Mouse (Mus musculus) stomach, embryonic 16.5 days (tissue): ENCODE data around the gene Kremen1. TPM values are rescaled to one million over a fixed set of nuclear protein-coding genes. Genes with fewer than 3 reads are reported as not detected.
A peak's percentile ranks its signal among the peaks of the same experiment; 100 is the strongest.

Source experiments
- ATAC-seq: fragments of 200-750 bp; cut with Nextera tagmentation; 2 replicates; pipeline ENCODE4 v1.8.0; 2017; ENCODE audit warnings: moderate number of reproducible peaks, moderate TSS enrichment; ENCODE audit not compliant: insufficient read depth, low FRiP score
- H3K27ac ChIP-seq: fragments of 300-500 bp; sonication (generic); 2 replicates; pipeline ENCODE4 v1.5.1; 2014; ENCODE audit warnings: low read length
- H3K27me3 ChIP-seq: fragments of 300-500 bp; sonication (generic); 2 replicates; pipeline ENCODE4 v1.6.1; 2014; ENCODE audit warnings: low read length, control low read depth, mixed read lengths; ENCODE audit not compliant: control insufficient read depth, insufficient read depth
- H3K36me3 ChIP-seq: fragments of 300-500 bp; sonication (generic); 2 replicates; pipeline ENCODE4 v1.6.1; 2014; ENCODE audit warnings: low read length; ENCODE audit not compliant: control insufficient read depth, insufficient read depth
- H3K4me1 ChIP-seq: fragments of 300-500 bp; sonication (generic); 2 replicates; pipeline ENCODE4 v1.6.1; 2014; ENCODE audit warnings: low read length, control low read depth, mixed read lengths; ENCODE audit not compliant: control insufficient read depth, insufficient read depth
- H3K4me2 ChIP-seq: fragments of 300-500 bp; sonication (generic); 2 replicates; pipeline ENCODE4 v1.6.1; 2014; ENCODE audit warnings: low read depth, low read length, mixed read lengths
- H3K4me3 ChIP-seq: fragments of 300-500 bp; sonication (generic); replicated peaks from 2 replicates; pipeline ENCODE4 v1.5.1; 2014; ENCODE audit warnings: mild to moderate bottlenecking, low read length
- H3K9ac ChIP-seq: fragments of 300-500 bp; sonication (generic); 2 replicates; pipeline ENCODE4 v1.6.1; 2014; ENCODE audit warnings: low read length
- H3K9me3 ChIP-seq: fragments of 300-500 bp; sonication (generic); replicated peaks from 2 replicates; pipeline ENCODE4 v1.6.1; 2016; ENCODE audit warnings: low read length, control low read depth; ENCODE audit not compliant: control insufficient read depth
- WGBS: fragments of 180-500 bp; shearing (Covaris S2); extraction: QIAGEN DNeasy Blood & Tissue Kit; methylation state at CpG from one replicate; pipeline ENCODE4 v1.1.7; 2014; 5-methylcytosine and 5-hydroxymethylcytosine counted together
- polyA plus RNA-seq: library from polyadenylated mRNA; unstranded; fragments of >200 nt; fragmentation: Nextera tagmentation; extraction: Ambion mirVana; gene quantifications from 2 replicates; pipeline ENCODE4 v1.2.1, GENCODE M21; 2015

The Kremen1 gene
- polyA plus RNA-seq, 1 experiment from 2014 or later: 24.0 TPM

DNA sequence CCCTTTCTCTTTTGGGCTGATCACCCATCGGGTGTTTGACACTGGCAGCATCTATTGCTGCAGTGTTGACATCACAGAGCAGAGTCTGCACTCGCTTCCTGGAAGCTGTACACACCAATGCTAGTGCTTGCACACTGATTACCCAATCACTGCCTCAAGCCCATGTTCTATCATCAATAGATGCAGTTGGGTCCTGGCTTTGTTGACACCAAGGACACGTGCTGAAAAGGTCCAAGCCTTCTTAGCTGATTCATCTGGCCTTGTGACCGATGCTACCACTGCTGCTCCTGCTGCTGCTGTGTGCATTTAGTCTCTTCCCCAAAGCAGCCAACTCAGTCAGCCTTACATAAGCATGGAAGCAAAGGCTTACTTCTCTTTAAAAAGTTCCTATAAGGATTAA is 73.2 kb downstream of the Kremen1 start:
- H3K4me3 ChIP-seq: no peak overlapping the region
- no peak overlapping the region for H3K27ac ChIP-seq
- H3K4me1 ChIP-seq: peaks cover 4% of the 10 kb centered on the region; the same call in 1 of the 2 replicates
- WGBS: 81% methylated on average over 4 of the region's 4 CpGs
- H3K9ac ChIP-seq: no peak overlapping the region
- ATAC-seq: no peak
- no peaks in the 10 kb centered on the region for H3K27me3 ChIP-seq
- no peak overlapping the region for H3K4me2 ChIP-seq
- H3K9me3 ChIP-seq: no peaks in the 10 kb centered on the region
- H3K36me3 ChIP-seq: no peaks in the 10 kb centered on the region

DNA sequence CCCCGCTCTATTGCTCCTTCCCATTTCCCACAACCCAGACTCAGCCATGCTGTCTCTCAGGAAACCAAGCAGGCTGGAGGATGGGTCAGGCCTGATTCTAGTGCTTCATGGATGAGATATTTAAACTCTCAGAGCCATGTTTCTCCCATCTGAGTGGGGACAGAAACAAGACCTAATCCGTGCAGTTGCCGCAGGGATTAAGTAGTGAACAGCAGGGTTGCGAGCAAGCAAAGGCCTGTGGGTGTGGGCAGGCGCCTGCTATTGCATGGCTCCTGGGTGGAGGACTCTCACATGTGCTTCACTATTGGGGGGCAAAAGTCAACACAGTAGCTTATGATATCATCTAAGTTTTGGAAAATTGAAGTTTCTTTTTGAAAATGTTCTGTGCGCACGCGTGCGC is 76.5 kb downstream of the Kremen1 start:
- no peak overlapping the region; the same call in 1 of the 2 replicates for H3K27ac ChIP-seq
- H3K36me3 ChIP-seq: no peaks in the 10 kb centered on the region
- H3K4me3 ChIP-seq: no peak overlapping the region
- H3K4me1 ChIP-seq: peaks cover 10% of the 10 kb centered on the region; the same call in 1 of the 2 replicates
- no peak for ATAC-seq
- no peak overlapping the region for H3K9ac ChIP-seq
- no peaks in the 10 kb centered on the region for H3K27me3 ChIP-seq
- no peaks in the 10 kb centered on the region for H3K9me3 ChIP-seq
- H3K4me2 ChIP-seq: no peak overlapping the region
- WGBS: 84% methylated on average over 9 of the region's 9 CpGs

DNA sequence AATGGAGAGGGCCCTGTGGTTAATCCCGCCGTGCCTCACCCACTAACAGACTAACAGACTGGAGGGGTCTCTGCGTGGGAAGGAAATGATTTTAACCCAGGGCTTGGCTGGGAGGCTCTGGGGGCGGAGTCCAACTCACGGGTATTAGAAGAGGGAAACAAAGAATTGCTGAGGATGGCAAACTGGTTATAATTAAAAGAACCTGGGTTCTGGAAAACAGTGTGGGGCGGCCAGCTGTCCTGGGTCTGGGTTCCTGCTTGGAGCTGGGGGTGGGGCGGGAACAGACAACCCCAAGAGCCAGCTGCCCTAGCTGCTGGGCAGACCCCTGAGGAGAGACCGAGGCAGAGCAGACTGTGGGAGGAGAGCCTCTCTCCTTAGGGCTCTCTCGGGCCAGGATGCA is 77.1 kb downstream of the Kremen1 start:
- no peak for ATAC-seq

DNA sequence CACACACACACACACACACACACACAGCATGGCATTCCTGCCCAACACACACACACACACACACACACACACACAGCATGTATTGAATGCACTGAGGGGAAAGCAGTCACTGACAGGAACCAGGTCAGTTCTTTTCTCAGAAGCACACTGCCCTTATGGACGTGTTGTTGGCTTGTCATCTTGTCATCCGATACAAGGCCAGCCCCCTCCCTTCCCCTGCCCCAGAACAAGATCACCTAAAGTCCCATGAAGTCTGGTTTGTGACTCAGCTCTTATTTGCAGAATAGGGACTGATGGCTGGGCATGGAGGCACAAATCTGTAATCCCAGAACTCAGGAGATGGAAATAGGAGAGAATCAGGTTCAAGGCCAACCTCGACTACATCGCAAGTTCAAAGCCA is 78.5 kb downstream of the Kremen1 start:
- no peaks in the 10 kb centered on the region for H3K9me3 ChIP-seq
- peaks cover 10% of the 10 kb centered on the region; the same call in 1 of the 2 replicates for H3K4me1 ChIP-seq
- H3K9ac ChIP-seq: no peak overlapping the region
- H3K27ac ChIP-seq: no peak overlapping the region
- 68% methylated on average over 4 of the region's 4 CpGs for WGBS
- ATAC-seq: no peak
- no peak overlapping the region for H3K4me2 ChIP-seq
- H3K4me3 ChIP-seq: no peak overlapping the region
- no peaks in the 10 kb centered on the region for H3K36me3 ChIP-seq
- no peaks in the 10 kb centered on the region for H3K27me3 ChIP-seq

More for the DNA sequence above, 77.1 kb downstream of the Kremen1 start:
- H3K36me3 ChIP-seq: no peaks in the 10 kb centered on the region
- peaks cover 10% of the 10 kb centered on the region; the same call in 1 of the 2 replicates for H3K4me1 ChIP-seq
- no peak overlapping the region for H3K4me2 ChIP-seq
- no peak overlapping the region for H3K27ac ChIP-seq
- H3K9me3 ChIP-seq: no peaks in the 10 kb centered on the region
- WGBS: 32% methylated on average over 9 of the region's 9 CpGs
- no peaks in the 10 kb centered on the region for H3K27me3 ChIP-seq
- H3K9ac ChIP-seq: no peak overlapping the region
- H3K4me3 ChIP-seq: no peak overlapping the region

DNA sequence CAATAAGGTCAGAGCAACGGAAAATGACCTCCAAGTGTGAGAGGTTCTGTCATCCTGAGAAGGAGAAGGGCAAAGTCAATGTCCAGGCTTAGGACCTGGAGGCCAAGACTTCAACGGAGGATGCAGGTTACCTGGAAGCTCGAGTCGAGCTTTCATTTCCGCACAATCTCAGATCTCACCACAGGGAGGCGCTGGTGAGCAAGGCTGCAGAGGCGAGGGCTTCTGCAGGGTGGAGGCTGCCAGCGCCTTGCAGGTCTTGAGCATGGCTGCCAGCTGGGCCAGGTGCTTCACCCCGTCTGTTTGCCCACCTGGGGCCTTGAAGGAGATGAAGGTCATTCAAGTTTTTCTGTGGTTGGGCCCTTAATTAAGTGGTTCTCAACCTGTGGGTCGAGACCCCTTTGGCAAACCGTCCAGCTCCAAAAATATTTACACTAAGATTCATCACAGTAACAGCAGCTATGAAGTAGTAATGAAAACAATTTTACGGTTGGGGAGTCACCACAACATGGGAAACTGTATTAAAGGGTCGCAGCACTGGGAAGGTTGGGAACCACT is 79.4 kb downstream of the Kremen1 start:
- 0 out of 2 replicates have a peak overlapping the region, but pooled peaks have one; percentile 21 for H3K27ac ChIP-seq
- no peak overlapping the region for H3K9ac ChIP-seq
- no peaks in the 10 kb centered on the region for H3K36me3 ChIP-seq
- H3K27me3 ChIP-seq: no peaks in the 10 kb centered on the region
- no peak overlapping the region for H3K4me2 ChIP-seq
- ATAC-seq: no peak
- no peaks in the 10 kb centered on the region for H3K9me3 ChIP-seq
- 12% methylated on average over 13 of the region's 13 CpGs for WGBS
- H3K4me3 ChIP-seq: no peak overlapping the region
- H3K4me1 ChIP-seq: peaks cover 10% of the 10 kb centered on the region; the same call in 1 of the 2 replicates

DNA sequence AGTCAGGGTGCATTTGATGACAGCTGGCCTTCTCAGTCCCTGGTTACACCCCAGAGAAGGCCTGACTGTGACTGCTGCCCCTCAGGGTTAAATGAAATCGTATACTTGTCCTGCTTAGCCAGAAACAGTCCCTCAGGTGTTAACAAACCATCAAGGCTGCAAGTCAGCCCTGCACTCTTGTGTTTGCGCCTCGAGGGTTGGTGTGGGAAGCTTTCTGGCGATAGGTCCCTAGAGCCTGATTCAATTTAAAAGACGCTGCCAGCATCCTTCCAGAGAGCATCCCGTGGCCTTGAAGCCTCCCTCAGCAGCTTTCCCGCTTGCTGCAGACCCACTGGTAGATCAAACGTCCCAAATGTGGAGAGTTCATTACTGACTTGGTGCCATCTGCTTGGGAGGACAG is 82.0 kb downstream of the Kremen1 start:
- Histone ChIP-seq H3K27me3 (no peaks in the 10 kb centered on the region), H3K27ac (no peak overlapping the region), H3K4me2 (no peak overlapping the region), H3K9ac (no peak overlapping the region), H3K4me1 (peaks cover 9% of the 10 kb centered on the region; the same call in 1 of the 2 replicates), H3K36me3 (no peaks in the 10 kb centered on the region), H3K4me3 (no peak overlapping the region), H3K9me3 (no peaks in the 10 kb centered on the region)
- 45% methylated on average over 8 of the region's 8 CpGs for WGBS
- no peak for ATAC-seq

DNA sequence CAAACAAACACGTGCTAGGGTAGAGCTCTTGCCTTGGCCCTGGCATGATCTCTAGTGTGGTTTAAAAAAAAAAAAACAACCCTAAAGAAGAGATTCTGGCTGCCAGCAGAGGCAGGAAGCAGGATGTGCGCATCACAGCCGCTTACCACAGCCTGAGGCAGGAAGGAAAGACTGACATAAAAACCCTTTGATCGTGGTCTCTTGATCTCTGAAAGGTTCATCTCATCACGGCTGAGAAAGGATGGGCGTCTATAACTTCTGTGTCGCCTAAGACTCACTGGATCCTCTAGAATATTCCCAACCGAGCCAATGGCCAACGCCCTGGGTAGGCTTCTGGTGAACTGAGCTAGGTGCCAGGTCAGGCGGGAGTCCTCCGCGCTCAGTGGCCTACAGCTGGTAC is 84.2 kb downstream of the Kremen1 start:
- Histone ChIP-seq H3K27me3 (no peaks in the 10 kb centered on the region), H3K36me3 (no peaks in the 10 kb centered on the region), H3K4me1 (peaks cover 10% of the 10 kb centered on the region; the same call in 1 of the 2 replicates), H3K4me3 (no peak overlapping the region), H3K9ac (no peak overlapping the region), H3K4me2 (no peak overlapping the region), H3K9me3 (no peaks in the 10 kb centered on the region), H3K27ac (no peak overlapping the region)
- 79% methylated on average over 12 of the region's 12 CpGs for WGBS
- no peak for ATAC-seq

DNA sequence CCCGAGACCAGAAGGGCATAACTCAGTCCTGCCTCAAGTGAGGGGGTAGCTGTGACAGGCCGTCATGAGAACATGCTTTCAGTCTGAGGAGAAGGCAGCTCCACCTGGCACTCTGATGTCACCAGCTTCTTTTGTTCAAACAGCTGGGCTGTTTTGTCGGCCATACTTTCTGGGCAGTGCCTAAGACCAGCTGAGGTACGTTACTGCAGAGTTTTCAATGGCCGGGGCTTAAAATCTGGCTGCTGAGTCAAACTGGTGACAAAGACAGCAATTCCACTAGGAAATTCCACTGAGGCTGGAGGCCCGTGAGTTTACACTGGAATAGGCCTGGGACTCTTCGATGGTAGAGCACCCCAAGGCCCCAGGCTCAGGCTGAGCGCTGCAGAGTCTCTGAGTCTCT is 84.7 kb downstream of the Kremen1 start:
- Histone ChIP-seq H3K27ac (no peak overlapping the region), H3K4me3 (no peak overlapping the region), H3K27me3 (no peaks in the 10 kb centered on the region), H3K9me3 (no peaks in the 10 kb centered on the region), H3K4me1 (peaks cover 7% of the 10 kb centered on the region; the same call in 1 of the 2 replicates), H3K4me2 (no peak overlapping the region), H3K36me3 (no peaks in the 10 kb centered on the region), H3K9ac (no peak overlapping the region)
- no peak for ATAC-seq
- WGBS: 63% methylated on average over 8 of the region's 8 CpGs

DNA sequence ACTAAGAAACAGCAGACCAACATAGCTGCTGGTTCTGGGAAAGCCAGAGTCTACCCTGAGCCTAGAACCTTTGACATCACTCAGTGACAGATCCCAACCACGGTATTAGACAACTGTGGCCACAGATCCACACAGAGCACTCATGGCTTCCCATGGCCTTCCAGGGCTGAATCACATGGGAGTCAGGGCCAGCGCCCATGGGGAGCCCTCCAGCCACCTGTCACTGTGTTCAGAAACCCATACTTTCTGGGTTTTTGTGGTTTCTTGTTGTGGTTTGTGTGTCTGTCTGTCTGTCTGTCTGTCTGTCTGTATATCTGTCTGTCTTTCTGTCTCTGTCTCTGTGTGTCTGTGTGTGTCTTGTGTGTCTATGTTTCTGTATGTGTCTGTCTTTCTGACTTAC is 85.5 kb downstream of the Kremen1 start:
- Histone ChIP-seq H3K9ac (no peak overlapping the region), H3K4me3 (no peak overlapping the region), H3K4me1 (peaks cover 7% of the 10 kb centered on the region; the same call in 1 of the 2 replicates), H3K4me2 (no peak overlapping the region), H3K27ac (no peak overlapping the region), H3K9me3 (no peaks in the 10 kb centered on the region), H3K36me3 (no peaks in the 10 kb centered on the region), H3K27me3 (no peaks in the 10 kb centered on the region)
- WGBS: 80% methylated on average over 2 of the region's 2 CpGs
- ATAC-seq: no peak
